Mouse (Mus musculus) cerebellum, adult 2 months (tissue): ENCODE data around the gene Xlr3c. TPM values are rescaled to one million over a fixed set of nuclear protein-coding genes. Genes with fewer than 3 reads are reported as not detected.
A peak's percentile ranks its signal among the peaks of the same experiment; 100 is the strongest.
"Not testable (repeated sequence)": the region's sequence is repeated elsewhere in the genome, so short reads cannot be mapped to it uniquely, and the experiment has no call there.

Experiments used
- DNase-seq, 2 experiments: peaks; one replicate each; pipeline ENCODE4 v3.0.0; 2021
- H3K27ac ChIP-seq: fragments of 200-500 bp; 2 replicates; pipeline ENCODE4 v1.5.1; 2012; ENCODE audit warnings: low read length, control low read depth, inconsistent platforms; ENCODE audit not compliant: insufficient read depth
- H3K27me3 ChIP-seq: fragments of 200-500 bp; 2 replicates; pipeline ENCODE4 v1.6.1; 2012; ENCODE audit warnings: inconsistent platforms, mild to moderate bottlenecking, low read length, moderate library complexity; ENCODE audit not compliant: control insufficient read depth, insufficient read depth
- H3K4me1 ChIP-seq: fragments of 200-500 bp; 2 replicates; pipeline ENCODE4 v1.6.1; 2011; ENCODE audit warnings: low read length; ENCODE audit not compliant: control insufficient read depth, insufficient read depth
- H3K4me3 ChIP-seq: fragments of 200-500 bp; replicated peaks from 2 replicates; pipeline ENCODE3; 2011; ENCODE audit warnings: mild to moderate bottlenecking, low read depth, low read length, control low read depth; ENCODE audit not compliant: insufficient read depth
- CTCF ChIP-seq: fragments of 200-500 bp; IDR thresholded peaks from 2 replicates; pipeline ENCODE4 v1.5.1; 2011; ENCODE audit warnings: low read depth, mild to moderate bottlenecking, control low read depth, low read length, moderate library complexity, borderline replicate concordance; ENCODE audit not compliant: insufficient read depth
- POLR2A ChIP-seq: fragments of 200-500 bp; IDR thresholded peaks from 2 replicates; pipeline ENCODE4 v1.6.1; 2011; ENCODE audit warnings: low read length, control low read depth, borderline replicate concordance; ENCODE audit not compliant: insufficient read depth
- WGBS: fragments of 180-500 bp; shearing (Covaris S2); methylation state at CpG from one replicate; pipeline ENCODE4 v1.1.7; 2018; 5-methylcytosine and 5-hydroxymethylcytosine counted together
- polyA plus RNA-seq: library from polyadenylated mRNA; depleted of rRNA; stranded (reverse); fragments of >200 nt; gene quantifications from 2 replicates; pipeline ENCODE4 v1.2.3, GENCODE M21; 2012; rRNA removed

Gene Xlr3c
- polyA plus RNA-seq: 0.08 and 0.15 TPM in 2 replicates

GRCm38 (mm10) chrX:73265270-73265669 is at the start of gene Xlr3c:
TSS of gene Xlr3c (minus strand) at chrX:73265390.
- H3K4me3 ChIP-seq, H3K4me1 ChIP-seq, DNase-seq, H3K27ac ChIP-seq, H3K27me3 ChIP-seq: not testable (repeated sequence)
- WGBS: 88% methylated on average over 14 of the region's 14 CpGs

- no peaks in the 10 kb centered on the region for H3K27me3 ChIP-seq
- no peaks in the 10 kb centered on the region for H3K4me1 ChIP-seq
- WGBS: 35% methylated on average over 3 of the region's 3 CpGs
- DNase-seq: peak; percentile 15 to 19
- no peak overlapping the region for H3K27ac ChIP-seq
- TF ChIP-seq POLR2A: no peak
- no peak for TF ChIP-seq CTCF
- no peak overlapping the region for H3K4me3 ChIP-seq
These were observed 47.3 kb upstream of the Xlr3c start for GRCm38 (mm10) chrX:73312522-73312921.

GRCm38 (mm10) chrX:73295745-73296144 is 30.6 kb upstream of the Xlr3c start:
- H3K4me1 ChIP-seq, DNase-seq: not testable (repeated sequence)
- WGBS: 70% methylated on average over 9 of the region's 10 CpGs

GRCm38 (mm10) chrX:73292876-73293275 is 27.7 kb upstream of the Xlr3c start, which contains the start of the genes Xlr5a and Xlr5c:
TSS of gene Xlr5a (minus strand) at chrX:73292976.
TSS of gene Xlr5c (minus strand) at chrX:73292976.
- H3K27me3 ChIP-seq, H3K27ac ChIP-seq, DNase-seq, H3K4me3 ChIP-seq, H3K4me1 ChIP-seq: not testable (repeated sequence)
- WGBS: 87% methylated on average over 13 of the region's 17 CpGs

More at GRCm38 (mm10) chrX:73295745-73296144, 30.6 kb upstream of the Xlr3c start:
- H3K4me3 ChIP-seq, H3K27me3 ChIP-seq, H3K27ac ChIP-seq: not testable (repeated sequence)

GRCm38 (mm10) chrX:73262428-73262827 is 2.8 kb downstream of the Xlr3c start:
- not testable (repeated sequence) for H3K27ac ChIP-seq, H3K27me3 ChIP-seq, DNase-seq, H3K4me1 ChIP-seq, H3K4me3 ChIP-seq
- 61% methylated on average over 1 of the region's 2 CpGs for WGBS

GRCm38 (mm10) chrX:73242821-73243325 is 22.3 kb downstream of the Xlr3c start, which contains the start of gene Xlr4c:
TSS of gene Xlr4c (minus strand) at chrX:73243130.
- not testable (repeated sequence) for H3K4me3 ChIP-seq, H3K4me1 ChIP-seq, DNase-seq, H3K27me3 ChIP-seq, H3K27ac ChIP-seq
- 90% methylated on average over 14 of the region's 14 CpGs for WGBS

GRCm38 (mm10) chrX:73229288-73229687 is 35.9 kb downstream of the Xlr3c start:
- Histone ChIP-seq H3K27ac (peak overlapping the region; percentile 93), H3K4me3 (peak overlapping the region; percentile 76), H3K27me3 (no peaks in the 10 kb centered on the region), H3K4me1 (no peaks in the 10 kb centered on the region)
- WGBS: 12% methylated on average over 3 of the region's 3 CpGs
- no peak for DNase-seq
- TF ChIP-seq POLR2A: no peak

- TF ChIP-seq CTCF (no peak), POLR2A (0 out of 2 replicates have a peak, but pooled peaks have one; percentile 4)
- Histone ChIP-seq H3K27me3 (no peaks in the 10 kb centered on the region), H3K4me1 (no peaks in the 10 kb centered on the region), H3K27ac (peak overlapping the region; percentile 93), H3K4me3 (peak overlapping the region; percentile 76)
- WGBS: 11% methylated on average over 44 of the region's 51 CpGs
- peak; percentile 70 to 74 for DNase-seq
These were observed 36.5 kb downstream of the Xlr3c start for GRCm38 (mm10) chrX:73228606-73229214.

GRCm38 (mm10) chrX:73227914-73228605 is 37.1 kb downstream of the Xlr3c start, which contains the start of gene F8a:
TSS of gene F8a (plus strand) at chrX:73228291.
- H3K27me3 ChIP-seq: no peaks in the 10 kb centered on the region
- H3K4me3 ChIP-seq: peak within 1 kb of the TSS; percentile 76
- TF ChIP-seq POLR2A (peak; percentile 74), CTCF (no peak)
- DNase-seq: peak; percentile 85 to 86
- 10% methylated on average over 32 of the region's 39 CpGs for WGBS
- no peaks in the 10 kb centered on the region for H3K4me1 ChIP-seq
- H3K27ac ChIP-seq: peak within 1 kb of the TSS; percentile 93
